Mouse (Mus musculus): Measurements from ENCODE around the gene Efcab9. TPM values are rescaled to one million over a fixed set of nuclear protein-coding genes. Genes with fewer than 3 reads are reported as not detected.

Gene Efcab9
- total and polyA plus RNA-seq, 2 experiments from 2014 or later = not detected

- ATAC-seq (no peak), DNase-seq (ENCODE audit: low spot score) (no peak)
- TF ChIP-seq CTCF (IDR thresholded peaks at IDR 0.05; ENCODE audit: low read depth) = no peak
- Histone ChIP-seq H3K9ac (replicated peaks; ENCODE audit: low read length) (no peak overlapping the region), H3K9me3 (ENCODE audit: low read length) (no peaks in the 10 kb centered on the region), H3K27ac (no peak overlapping the region), H3K4me1 (ENCODE audit: insufficient read depth, low read length) (no peaks in the 10 kb centered on the region), H3K4me2 (ENCODE audit: low read depth, low read length) (no peak overlapping the region), H3K4me3 (ENCODE audit: low read length) (no peak overlapping the region), H3K27me3 (ENCODE audit: insufficient read depth, low read length) (no peaks in the 10 kb centered on the region), H3K36me3 (ENCODE audit: insufficient read depth, low read length) (no peaks in the 10 kb centered on the region)
- 90% methylated on average over 5 of the region's 5 CpGs for WGBS
Measured at GRCm38 (mm10) chr11:32488808-32489670, 42.8 kb downstream of the Efcab9 start.

GRCm38 (mm10) chr11:32488344-32488743, 43.5 kb downstream of the Efcab9 start:
- Histone ChIP-seq H3K27ac (no peak overlapping the region), H3K27me3 (ENCODE audit: insufficient read depth, low read length) (no peaks in the 10 kb centered on the region), H3K4me2 (ENCODE audit: low read depth, low read length) (no peak overlapping the region), H3K9ac (replicated peaks; ENCODE audit: low read length) (no peak overlapping the region), H3K36me3 (ENCODE audit: insufficient read depth, low read length) (no peaks in the 10 kb centered on the region), H3K4me1 (ENCODE audit: insufficient read depth, low read length) (no peaks in the 10 kb centered on the region), H3K9me3 (ENCODE audit: low read length) (no peaks in the 10 kb centered on the region), H3K4me3 (ENCODE audit: low read length) (no peak overlapping the region)
- DNase-seq (ENCODE audit: low spot score) = no peak
- ATAC-seq = no peak
- TF ChIP-seq CTCF (IDR thresholded peaks at IDR 0.05; ENCODE audit: low read depth) = no peak

- H3K4me2 ChIP-seq (ENCODE audit: low read depth, low read length) = no peak overlapping the region
- peak; percentile 33 for TF ChIP-seq CTCF (IDR thresholded peaks at IDR 0.05; ENCODE audit: low read depth)
- H3K4me3 ChIP-seq (ENCODE audit: low read length) = no peak overlapping the region
- no peaks in the 10 kb centered on the region for H3K27me3 ChIP-seq (ENCODE audit: insufficient read depth, low read length)
- H3K27ac ChIP-seq = no peak overlapping the region
- DNase-seq (ENCODE audit: low spot score) = no peak
- no peaks in the 10 kb centered on the region for H3K4me1 ChIP-seq (ENCODE audit: insufficient read depth, low read length)
- no peaks in the 10 kb centered on the region for H3K9me3 ChIP-seq (ENCODE audit: low read length)
- WGBS = 94% methylated on average over 3 of the region's 3 CpGs
- H3K36me3 ChIP-seq (ENCODE audit: insufficient read depth, low read length) = no peaks in the 10 kb centered on the region
- no peak for ATAC-seq
- no peak overlapping the region for H3K9ac ChIP-seq (replicated peaks; ENCODE audit: low read length)
Measured at GRCm38 (mm10) chr11:32487501-32487900, 44.4 kb downstream of the Efcab9 start.

GRCm38 (mm10) chr11:32486621-32487020, 45.3 kb downstream of the Efcab9 start:
- Histone ChIP-seq H3K27ac (no peak overlapping the region), H3K4me2 (ENCODE audit: low read depth, low read length) (no peak overlapping the region), H3K4me3 (ENCODE audit: low read length) (no peak overlapping the region), H3K27me3 (ENCODE audit: insufficient read depth, low read length) (no peaks in the 10 kb centered on the region), H3K9ac (replicated peaks; ENCODE audit: low read length) (no peak overlapping the region), H3K9me3 (ENCODE audit: low read length) (no peaks in the 10 kb centered on the region), H3K36me3 (ENCODE audit: insufficient read depth, low read length) (no peaks in the 10 kb centered on the region), H3K4me1 (ENCODE audit: insufficient read depth, low read length) (no peaks in the 10 kb centered on the region)
- no peak for TF ChIP-seq CTCF (IDR thresholded peaks at IDR 0.05; ENCODE audit: low read depth)
- no peak for ATAC-seq
- WGBS = 75% methylated on average over 3 of the region's 3 CpGs
- DNase-seq (ENCODE audit: low spot score) = no peak

- no peak for TF ChIP-seq CTCF (IDR thresholded peaks at IDR 0.05; ENCODE audit: low read depth)
- no peak overlapping the region for H3K9ac ChIP-seq (replicated peaks; ENCODE audit: low read length)
- WGBS = 80% methylated on average over 3 of the region's 3 CpGs
- no peaks in the 10 kb centered on the region for H3K27me3 ChIP-seq (ENCODE audit: insufficient read depth, low read length)
- no peak overlapping the region for H3K4me2 ChIP-seq (ENCODE audit: low read depth, low read length)
- no peak overlapping the region for H3K27ac ChIP-seq
- no peaks in the 10 kb centered on the region for H3K36me3 ChIP-seq (ENCODE audit: insufficient read depth, low read length)
- no peaks in the 10 kb centered on the region for H3K9me3 ChIP-seq (ENCODE audit: low read length)
- no peak overlapping the region for H3K4me3 ChIP-seq (ENCODE audit: low read length)
- no peak for ATAC-seq
- no peaks in the 10 kb centered on the region for H3K4me1 ChIP-seq (ENCODE audit: insufficient read depth, low read length)
- DNase-seq (ENCODE audit: low spot score) = no peak
Measured at GRCm38 (mm10) chr11:32485290-32485689, 46.6 kb downstream of the Efcab9 start.

GRCm38 (mm10) chr11:32481525-32481924, 50.4 kb downstream of the Efcab9 start:
- WGBS = 88% methylated on average over 2 of the region's 2 CpGs

More at GRCm38 (mm10) chr11:32481525-32481924, 50.4 kb downstream of the Efcab9 start:
- Histone ChIP-seq H3K27ac (no peak overlapping the region), H3K4me2 (ENCODE audit: low read depth, low read length) (no peak overlapping the region), H3K4me1 (ENCODE audit: insufficient read depth, low read length) (no peaks in the 10 kb centered on the region), H3K9me3 (ENCODE audit: low read length) (no peaks in the 10 kb centered on the region), H3K9ac (replicated peaks; ENCODE audit: low read length) (no peak overlapping the region), H3K36me3 (ENCODE audit: insufficient read depth, low read length) (no peaks in the 10 kb centered on the region), H3K27me3 (ENCODE audit: insufficient read depth, low read length) (no peaks in the 10 kb centered on the region), H3K4me3 (ENCODE audit: low read length) (no peak overlapping the region)
- ATAC-seq (no peak), DNase-seq (ENCODE audit: low spot score) (no peak)
- TF ChIP-seq CTCF (IDR thresholded peaks at IDR 0.05; ENCODE audit: low read depth) = no peak
